Mouse (Mus musculus): ENCODE data around the gene Crim1. TPM values are rescaled to one million over a fixed set of nuclear protein-coding genes. Genes with fewer than 3 reads are reported as not detected.

The Crim1 gene
- polyA plus RNA-seq, 1 experiment from 2014 or later = 2.9 TPM

DNA sequence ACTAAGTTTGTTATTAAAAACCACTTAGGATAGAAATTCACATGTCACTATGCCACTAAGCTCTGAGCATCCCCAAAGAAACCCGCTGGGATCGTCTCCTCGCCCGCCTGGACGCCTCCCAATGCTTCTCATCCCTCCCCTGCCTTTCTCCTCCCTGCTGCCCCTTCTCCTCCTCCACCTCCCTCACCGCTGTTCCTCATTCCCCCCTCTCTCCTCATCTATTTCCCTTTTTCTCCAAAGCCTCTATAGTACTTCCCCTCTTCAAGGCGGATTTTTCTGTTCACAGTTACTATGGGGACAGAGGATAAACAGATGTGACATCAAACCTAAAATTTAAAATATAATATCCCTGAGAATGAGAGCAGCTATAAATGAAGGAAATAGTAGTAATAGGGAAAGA is 65.1 kb downstream of the Crim1 start:
- no peaks in the 10 kb centered on the region for H3K27me3 ChIP-seq (ENCODE audit: control insufficient read depth, insufficient read depth, low read length)
- H3K4me3 ChIP-seq (ENCODE audit: low read depth, low read length) = no peak overlapping the region
- no peak overlapping the region for H3K4me2 ChIP-seq
- H3K9me3 ChIP-seq (replicated peaks; ENCODE audit: control insufficient read depth, low read length) = no peaks in the 10 kb centered on the region
- H3K4me1 ChIP-seq (ENCODE audit: control insufficient read depth, insufficient read depth, low read length) = peaks cover 3% of the 10 kb centered on the region; the same call in 1 of the 2 replicates
- no peak overlapping the region for H3K9ac ChIP-seq (ENCODE audit: low read depth, low read length)
- WGBS (ENCODE audit: insufficient replicate concordance) = 85% methylated on average over 7 of the region's 7 CpGs
- no peak overlapping the region for H3K27ac ChIP-seq (ENCODE audit: low read depth, low read length)
- no peaks in the 10 kb centered on the region for H3K36me3 ChIP-seq (ENCODE audit: control insufficient read depth, insufficient read depth, low read length)
- ATAC-seq (replicated peaks; ENCODE audit: insufficient number of reproducible peaks, low FRiP score, low TSS enrichment) = no peak

DNA sequence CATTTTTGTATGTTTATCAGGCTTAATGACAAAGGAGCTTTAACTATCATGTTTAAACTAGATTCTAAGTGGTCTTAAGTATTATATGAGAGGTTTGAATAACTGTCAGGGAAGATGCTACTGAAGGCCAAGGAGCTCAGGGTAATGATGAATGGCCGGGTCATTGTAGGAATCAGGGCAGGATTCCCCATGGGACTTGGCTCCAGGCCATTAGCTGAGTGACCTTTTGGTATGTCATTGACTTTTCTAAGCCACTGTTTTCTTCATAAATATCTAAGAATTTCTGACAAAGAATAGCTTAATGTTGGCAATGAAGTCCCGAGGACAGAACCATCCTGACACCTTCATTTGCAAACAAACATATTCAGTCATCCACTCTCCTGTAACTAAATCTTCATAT is 66.2 kb downstream of the Crim1 start:
- 80% methylated on average over 2 of the region's 2 CpGs for WGBS (ENCODE audit: insufficient replicate concordance)
- H3K4me1 ChIP-seq (ENCODE audit: control insufficient read depth, insufficient read depth, low read length) = peaks cover 3% of the 10 kb centered on the region; the same call in 1 of the 2 replicates
- no peak overlapping the region for H3K4me2 ChIP-seq
- no peak overlapping the region for H3K4me3 ChIP-seq (ENCODE audit: low read depth, low read length)
- no peaks in the 10 kb centered on the region for H3K36me3 ChIP-seq (ENCODE audit: control insufficient read depth, insufficient read depth, low read length)
- H3K9ac ChIP-seq (ENCODE audit: low read depth, low read length) = no peak overlapping the region
- no peaks in the 10 kb centered on the region for H3K27me3 ChIP-seq (ENCODE audit: control insufficient read depth, insufficient read depth, low read length)
- no peaks in the 10 kb centered on the region for H3K9me3 ChIP-seq (replicated peaks; ENCODE audit: control insufficient read depth, low read length)
- no peak overlapping the region for H3K27ac ChIP-seq (ENCODE audit: low read depth, low read length)
- no peak for ATAC-seq (replicated peaks; ENCODE audit: insufficient number of reproducible peaks, low FRiP score, low TSS enrichment)

DNA sequence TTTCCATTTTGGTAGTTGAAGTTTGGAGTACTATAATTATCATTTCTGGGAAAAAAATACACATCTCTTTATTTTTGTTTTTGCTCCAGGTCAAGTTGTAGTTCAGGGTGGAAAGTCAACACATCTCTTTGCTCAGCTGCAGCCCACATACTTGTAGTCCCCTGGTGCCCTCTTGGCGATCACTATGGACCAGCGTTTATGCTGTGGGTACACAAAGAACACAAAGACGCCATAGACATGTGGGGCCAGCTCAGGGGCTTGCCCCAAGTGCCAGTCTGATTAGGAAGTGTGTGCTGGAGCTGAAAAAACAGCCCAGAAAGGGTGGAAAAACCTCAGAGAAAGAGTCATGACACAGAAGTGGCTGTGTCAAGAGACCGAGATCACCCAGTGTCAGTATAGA is 68.5 kb downstream of the Crim1 start:
- Histone ChIP-seq H3K4me1 (ENCODE audit: control insufficient read depth, insufficient read depth, low read length) (peaks cover 6% of the 10 kb centered on the region; the same call in 1 of the 2 replicates), H3K4me3 (ENCODE audit: low read depth, low read length) (no peak overlapping the region), H3K36me3 (ENCODE audit: control insufficient read depth, insufficient read depth, low read length) (no peaks in the 10 kb centered on the region), H3K9ac (ENCODE audit: low read depth, low read length) (no peak overlapping the region), H3K9me3 (replicated peaks; ENCODE audit: control insufficient read depth, low read length) (no peaks in the 10 kb centered on the region), H3K4me2 (no peak overlapping the region), H3K27ac (ENCODE audit: low read depth, low read length) (no peak overlapping the region), H3K27me3 (ENCODE audit: control insufficient read depth, insufficient read depth, low read length) (no peaks in the 10 kb centered on the region)
- WGBS (ENCODE audit: insufficient replicate concordance) = 81% methylated on average over 4 of the region's 4 CpGs
- no peak for ATAC-seq (replicated peaks; ENCODE audit: insufficient number of reproducible peaks, low FRiP score, low TSS enrichment)

DNA sequence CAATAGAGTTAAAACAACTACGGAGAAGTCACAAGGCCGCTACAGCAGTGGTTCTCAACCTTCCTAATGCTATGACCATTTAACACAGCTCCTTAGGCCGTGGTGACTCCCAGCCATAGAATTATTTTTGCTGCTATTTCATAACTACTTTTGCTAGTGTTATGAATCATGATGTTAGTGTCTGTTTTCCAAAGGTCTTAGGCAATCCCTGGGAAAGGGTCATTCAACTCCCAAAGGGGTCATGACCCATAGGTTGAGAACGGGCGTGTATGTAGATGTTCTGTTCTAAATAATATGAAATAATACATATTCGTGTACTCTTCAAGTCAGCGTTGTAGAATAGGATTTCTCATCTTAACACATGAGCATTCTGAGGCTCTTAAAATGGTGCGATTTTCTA is 69.3 kb downstream of the Crim1 start:
- H3K27ac ChIP-seq (ENCODE audit: low read depth, low read length) = no peak overlapping the region
- WGBS (ENCODE audit: insufficient replicate concordance) = 90% methylated on average over 8 of the region's 8 CpGs
- ATAC-seq (replicated peaks; ENCODE audit: insufficient number of reproducible peaks, low FRiP score, low TSS enrichment) = no peak

DNA sequence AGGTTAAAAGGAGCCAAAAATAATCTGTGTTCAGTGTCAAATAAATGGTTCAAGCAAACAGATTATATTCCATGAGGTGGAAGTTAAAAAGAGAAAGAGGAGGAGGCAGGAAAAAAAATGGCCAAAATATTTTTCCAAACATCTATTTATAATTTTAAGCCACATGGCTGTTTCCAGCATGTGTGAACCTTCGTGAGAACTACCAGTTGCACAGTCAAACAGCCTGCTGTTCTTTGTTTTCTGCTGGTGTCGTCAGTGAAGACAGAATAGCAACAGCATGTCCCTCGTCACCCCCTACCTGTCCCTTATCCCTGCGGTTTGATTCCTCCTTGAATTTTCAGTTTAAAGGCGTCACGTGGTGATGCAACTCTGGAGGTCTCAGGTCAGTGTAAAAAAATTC is 70.0 kb downstream of the Crim1 start:
- Histone ChIP-seq H3K27me3 (ENCODE audit: control insufficient read depth, insufficient read depth, low read length) (no peaks in the 10 kb centered on the region), H3K4me3 (ENCODE audit: low read depth, low read length) (no peak overlapping the region), H3K36me3 (ENCODE audit: control insufficient read depth, insufficient read depth, low read length) (no peaks in the 10 kb centered on the region), H3K4me1 (ENCODE audit: control insufficient read depth, insufficient read depth, low read length) (peaks cover 9% of the 10 kb centered on the region; the same call in 1 of the 2 replicates), H3K4me2 (no peak overlapping the region), H3K9ac (ENCODE audit: low read depth, low read length) (no peak overlapping the region), H3K27ac (ENCODE audit: low read depth, low read length) (no peak overlapping the region), H3K9me3 (replicated peaks; ENCODE audit: control insufficient read depth, low read length) (no peaks in the 10 kb centered on the region)
- WGBS (ENCODE audit: insufficient replicate concordance) = 69% methylated on average over 6 of the region's 6 CpGs
- ATAC-seq (replicated peaks; ENCODE audit: insufficient number of reproducible peaks, low FRiP score, low TSS enrichment) = no peak

More for the DNA sequence above, 69.3 kb downstream of the Crim1 start:
- Histone ChIP-seq H3K4me2 (no peak overlapping the region), H3K4me1 (ENCODE audit: control insufficient read depth, insufficient read depth, low read length) (peaks cover 9% of the 10 kb centered on the region; the same call in 1 of the 2 replicates), H3K9me3 (replicated peaks; ENCODE audit: control insufficient read depth, low read length) (no peaks in the 10 kb centered on the region), H3K36me3 (ENCODE audit: control insufficient read depth, insufficient read depth, low read length) (no peaks in the 10 kb centered on the region), H3K27me3 (ENCODE audit: control insufficient read depth, insufficient read depth, low read length) (no peaks in the 10 kb centered on the region), H3K9ac (ENCODE audit: low read depth, low read length) (no peak overlapping the region), H3K4me3 (ENCODE audit: low read depth, low read length) (no peak overlapping the region)

DNA sequence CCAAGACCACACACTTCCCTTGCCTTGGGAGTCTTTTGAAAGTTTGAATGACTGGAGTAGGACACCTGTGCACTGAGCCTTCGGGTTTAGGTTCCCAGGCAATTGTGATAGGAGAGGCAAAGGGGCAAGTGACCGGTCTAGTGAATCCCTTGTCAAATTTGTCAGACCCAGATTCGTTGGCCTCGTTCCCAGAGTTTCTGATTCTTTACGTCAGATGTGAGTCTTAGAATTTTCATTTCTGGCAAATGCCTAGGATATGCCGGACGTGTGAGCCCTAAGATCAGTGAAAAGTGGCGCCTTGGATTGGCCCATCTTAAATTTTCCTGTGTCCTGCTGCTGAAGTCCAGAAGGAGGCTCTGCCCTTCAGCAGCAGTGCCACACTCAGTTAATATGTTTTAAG is 71.7 kb downstream of the Crim1 start:
- 78% methylated on average over 8 of the region's 8 CpGs for WGBS (ENCODE audit: insufficient replicate concordance)
- Histone ChIP-seq H3K9me3 (replicated peaks; ENCODE audit: control insufficient read depth, low read length) (no peaks in the 10 kb centered on the region), H3K36me3 (ENCODE audit: control insufficient read depth, insufficient read depth, low read length) (no peaks in the 10 kb centered on the region), H3K27ac (ENCODE audit: low read depth, low read length) (no peak overlapping the region), H3K4me1 (ENCODE audit: control insufficient read depth, insufficient read depth, low read length) (peaks cover 9% of the 10 kb centered on the region; the same call in 1 of the 2 replicates), H3K27me3 (ENCODE audit: control insufficient read depth, insufficient read depth, low read length) (no peaks in the 10 kb centered on the region), H3K4me2 (no peak overlapping the region), H3K9ac (ENCODE audit: low read depth, low read length) (no peak overlapping the region), H3K4me3 (ENCODE audit: low read depth, low read length) (no peak overlapping the region)
- no peak for ATAC-seq (replicated peaks; ENCODE audit: insufficient number of reproducible peaks, low FRiP score, low TSS enrichment)

DNA sequence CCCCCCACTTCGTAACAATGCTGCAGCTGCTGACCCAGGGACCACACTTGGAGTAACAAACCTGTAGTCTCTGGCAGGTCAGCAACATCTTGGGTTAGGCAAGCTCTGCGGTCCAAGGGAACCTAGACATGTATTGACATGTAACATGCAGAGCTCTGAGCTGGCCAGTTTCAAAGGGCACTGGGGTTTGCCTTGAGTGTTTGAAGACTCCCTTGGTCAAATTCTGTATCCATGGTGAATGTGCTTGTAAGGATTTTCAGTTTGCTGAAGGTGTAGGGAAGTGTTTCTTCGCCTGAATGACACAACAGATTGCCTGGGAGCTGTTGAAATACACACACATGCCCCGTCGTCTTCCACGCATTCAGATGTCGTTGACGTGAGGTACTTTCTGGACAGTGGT is 72.1 kb downstream of the Crim1 start:
- Histone ChIP-seq H3K36me3 (ENCODE audit: control insufficient read depth, insufficient read depth, low read length) (no peaks in the 10 kb centered on the region), H3K4me3 (ENCODE audit: low read depth, low read length) (no peak overlapping the region), H3K4me2 (no peak overlapping the region), H3K27me3 (ENCODE audit: control insufficient read depth, insufficient read depth, low read length) (no peaks in the 10 kb centered on the region), H3K4me1 (ENCODE audit: control insufficient read depth, insufficient read depth, low read length) (peaks cover 9% of the 10 kb centered on the region; the same call in 1 of the 2 replicates), H3K9ac (ENCODE audit: low read depth, low read length) (no peak overlapping the region), H3K27ac (ENCODE audit: low read depth, low read length) (no peak overlapping the region), H3K9me3 (replicated peaks; ENCODE audit: control insufficient read depth, low read length) (no peaks in the 10 kb centered on the region)
- WGBS (ENCODE audit: insufficient replicate concordance) = 71% methylated on average over 8 of the region's 8 CpGs
- no peak for ATAC-seq (replicated peaks; ENCODE audit: insufficient number of reproducible peaks, low FRiP score, low TSS enrichment)

DNA sequence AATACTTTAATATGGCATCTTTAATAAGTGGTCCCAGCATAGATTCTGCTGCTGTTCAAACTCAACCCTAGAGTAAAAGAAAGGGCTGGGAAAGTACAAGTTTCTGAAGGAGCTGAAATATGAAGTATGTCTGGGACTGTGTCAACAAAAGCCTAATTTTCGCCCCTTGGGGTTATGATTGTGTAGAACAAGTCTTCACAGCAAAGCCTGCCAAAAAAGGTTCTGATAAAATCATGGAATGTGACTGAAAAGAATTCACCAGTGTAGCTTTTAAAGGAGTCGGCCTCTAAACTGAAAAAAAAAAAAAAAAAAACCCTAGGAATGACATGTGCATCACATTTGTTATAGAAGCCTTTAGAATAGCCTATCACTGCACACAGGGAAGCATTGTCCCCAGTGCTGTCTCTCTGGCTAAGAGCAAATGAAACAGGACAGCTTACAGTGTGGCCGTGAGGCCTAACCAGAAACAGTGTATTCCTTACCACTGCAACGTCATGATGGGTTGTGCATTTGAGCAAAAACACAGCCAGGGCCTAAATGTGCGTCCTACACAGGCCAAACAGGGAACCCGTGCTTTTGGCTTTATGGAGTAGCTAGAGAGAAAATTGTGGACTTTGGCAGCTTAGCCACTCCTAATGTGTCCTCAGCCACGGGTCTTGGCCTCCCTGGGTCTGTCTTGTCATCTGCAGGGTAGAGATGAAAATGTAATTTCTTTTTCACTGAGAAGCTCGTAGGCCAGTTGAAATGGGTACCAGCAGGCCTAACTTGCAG is 72.8 kb downstream of the Crim1 start:
- peaks cover 8% of the 10 kb centered on the region; the same call in 1 of the 2 replicates for H3K4me1 ChIP-seq (ENCODE audit: control insufficient read depth, insufficient read depth, low read length)
- no peak overlapping the region for H3K9ac ChIP-seq (ENCODE audit: low read depth, low read length)
- H3K27me3 ChIP-seq (ENCODE audit: control insufficient read depth, insufficient read depth, low read length) = no peaks in the 10 kb centered on the region
- 75% methylated on average over 8 of the region's 8 CpGs for WGBS (ENCODE audit: insufficient replicate concordance)
- no peaks in the 10 kb centered on the region for H3K9me3 ChIP-seq (replicated peaks; ENCODE audit: control insufficient read depth, low read length)
- H3K4me3 ChIP-seq (ENCODE audit: low read depth, low read length) = no peak overlapping the region
- no peak overlapping the region for H3K27ac ChIP-seq (ENCODE audit: low read depth, low read length)
- no peaks in the 10 kb centered on the region for H3K36me3 ChIP-seq (ENCODE audit: control insufficient read depth, insufficient read depth, low read length)
- no peak overlapping the region for H3K4me2 ChIP-seq
- ATAC-seq (replicated peaks; ENCODE audit: insufficient number of reproducible peaks, low FRiP score, low TSS enrichment) = no peak

DNA sequence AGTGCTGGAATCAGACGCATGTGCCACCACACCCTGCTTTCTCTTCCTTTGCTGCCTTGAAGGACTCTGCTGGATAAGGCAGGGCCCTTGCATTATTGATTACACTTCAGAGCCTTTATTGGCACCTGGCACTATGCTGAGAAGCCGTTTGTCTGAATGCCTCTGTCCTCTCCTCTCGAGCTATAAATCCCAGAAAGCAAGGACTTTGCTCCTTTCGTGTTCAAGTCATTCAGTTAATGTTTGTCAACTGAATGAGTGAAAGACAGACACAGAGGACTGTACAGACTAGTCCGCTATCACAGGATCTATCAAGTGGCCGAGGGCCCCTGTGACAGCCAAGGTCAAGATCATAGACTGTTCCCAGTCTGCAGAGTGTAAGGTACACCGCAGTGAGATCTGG is 73.8 kb downstream of the Crim1 start:
- H3K36me3 ChIP-seq (ENCODE audit: control insufficient read depth, insufficient read depth, low read length) = no peaks in the 10 kb centered on the region
- WGBS (ENCODE audit: insufficient replicate concordance) = 78% methylated on average over 7 of the region's 7 CpGs
- no peak overlapping the region for H3K9ac ChIP-seq (ENCODE audit: low read depth, low read length)
- H3K27me3 ChIP-seq (ENCODE audit: control insufficient read depth, insufficient read depth, low read length) = no peaks in the 10 kb centered on the region
- H3K4me3 ChIP-seq (ENCODE audit: low read depth, low read length) = no peak overlapping the region
- H3K9me3 ChIP-seq (replicated peaks; ENCODE audit: control insufficient read depth, low read length) = no peaks in the 10 kb centered on the region
- ATAC-seq (replicated peaks; ENCODE audit: insufficient number of reproducible peaks, low FRiP score, low TSS enrichment) = no peak
- no peak overlapping the region for H3K4me2 ChIP-seq
- H3K27ac ChIP-seq (ENCODE audit: low read depth, low read length) = no peak overlapping the region
- H3K4me1 ChIP-seq (ENCODE audit: control insufficient read depth, insufficient read depth, low read length) = peaks cover 7% of the 10 kb centered on the region; the same call in 1 of the 2 replicates
